Mouse (Mus musculus) limb, embryonic 11.5 days (tissue): ENCODE measurements around the gene Oaz1. TPM values are rescaled to one million over a fixed set of nuclear protein-coding genes. Genes with fewer than 3 reads are reported as not detected.
A peak's percentile ranks its signal among the peaks of the same experiment; 100 is the strongest.

Experiments
- ATAC-seq: fragments of 200-750 bp; cut with Nextera tagmentation; 2 replicates; pipeline ENCODE4 v1.8.0; 2017; ENCODE audit warnings: low read depth; ENCODE audit not compliant: insufficient number of reproducible peaks, low FRiP score, low TSS enrichment
- DNase-seq: peaks from one replicate; pipeline ENCODE4 v3.0.0-alpha.2; 2015; ENCODE audit warnings: low spot score
- H3K27ac ChIP-seq: fragments of 300-500 bp; sonication (generic); replicated peaks from 2 replicates; pipeline ENCODE4 v1.5.1; 2014; ENCODE audit warnings: low read depth, mild to moderate bottlenecking, low read length
- H3K27me3 ChIP-seq: fragments of 300-500 bp; sonication (generic); 2 replicates; pipeline ENCODE4 v1.6.1; 2014; ENCODE audit warnings: mild to moderate bottlenecking, low read length, mixed read lengths; ENCODE audit not compliant: control insufficient read depth, insufficient read depth
- H3K36me3 ChIP-seq: fragments of 300-500 bp; sonication (generic); 2 replicates; pipeline ENCODE4 v1.6.1; 2014; ENCODE audit warnings: mild to moderate bottlenecking, low read length, moderate library complexity, mixed read lengths; ENCODE audit not compliant: control insufficient read depth, insufficient read depth
- H3K4me1 ChIP-seq: fragments of 300-500 bp; sonication (generic); 2 replicates; pipeline ENCODE4 v1.6.1; 2014; ENCODE audit warnings: low read length, mixed read lengths; ENCODE audit not compliant: control insufficient read depth, insufficient read depth
- H3K4me2 ChIP-seq: fragments of 300-500 bp; sonication (generic); 2 replicates; pipeline ENCODE4 v1.6.1; 2014; ENCODE audit warnings: low read depth, mild to moderate bottlenecking, moderate library complexity; ENCODE audit not compliant: severe bottlenecking
- H3K4me3 ChIP-seq: fragments of 300-500 bp; sonication (generic); 2 replicates; pipeline ENCODE4 v1.5.1; 2014; ENCODE audit warnings: low read depth, low read length
- H3K9ac ChIP-seq: fragments of 300-500 bp; sonication (generic); 2 replicates; pipeline ENCODE4 v1.6.1; 2014; ENCODE audit warnings: mild to moderate bottlenecking, low read length
- H3K9me3 ChIP-seq: fragments of 300-500 bp; sonication (generic); 2 replicates; pipeline ENCODE4 v1.6.1; 2016; ENCODE audit warnings: low read length; ENCODE audit not compliant: control insufficient read depth
- WGBS: fragments of 180-500 bp; shearing (Covaris S2); extraction: QIAGEN DNeasy Blood & Tissue Kit; methylation state at CpG from one replicate; pipeline ENCODE4 v1.1.7; 2014; 5-methylcytosine and 5-hydroxymethylcytosine counted together
- polyA plus RNA-seq: library from polyadenylated mRNA; unstranded; fragments of >200 nt; fragmentation: Nextera tagmentation; extraction: Ambion mirVana; gene quantifications from 2 replicates; pipeline ENCODE4 v1.2.1, GENCODE M21; 2014

Oaz1 gene
- polyA plus RNA-seq: 2,003 and 2,108 TPM in 2 replicates

- WGBS: under 1% methylated on average over 78 of the region's 82 CpGs
Measured at GRCm38 (mm10) chr10:80826151-80827062, at the start of gene Oaz1. TSS of gene Oaz1 (plus strand) at chr10:80826656.

GRCm38 (mm10) chr10:80777123-80777522 is 49.3 kb upstream of the Oaz1 start:
- DNase-seq: no peak
- ATAC-seq: no peak
- Histone ChIP-seq H3K4me2 (no peak overlapping the region), H3K36me3 (peaks cover 46% of the 10 kb centered on the region), H3K9ac (no peak overlapping the region), H3K4me1 (no peaks in the 10 kb centered on the region), H3K9me3 (no peaks in the 10 kb centered on the region), H3K27ac (no peak overlapping the region), H3K4me3 (no peak overlapping the region), H3K27me3 (no peaks in the 10 kb centered on the region)
- WGBS: 93% methylated on average over 5 of the region's 5 CpGs

More at GRCm38 (mm10) chr10:80826151-80827062, at the start of gene Oaz1:
- ATAC-seq: peak; percentile 96
- Histone ChIP-seq H3K4me1 (peaks cover 21% of the 10 kb centered on the region), H3K4me3 (peak within 1 kb of the TSS; percentile 54), H3K36me3 (peaks cover 5% of the 10 kb centered on the region; the same call in 1 of the 2 replicates), H3K27me3 (no peaks in the 10 kb centered on the region), H3K27ac (peak within 1 kb of the TSS; percentile 74; the same call in 1 of the 2 replicates), H3K9ac (peak within 1 kb of the TSS; percentile 95), H3K9me3 (no peaks in the 10 kb centered on the region), H3K4me2 (peak within 1 kb of the TSS; percentile 96)
- DNase-seq: peak; percentile 98

- ATAC-seq: no peak
- no peaks in the 10 kb centered on the region for H3K4me1 ChIP-seq
- no peak overlapping the region for H3K27ac ChIP-seq
- no peaks in the 10 kb centered on the region for H3K27me3 ChIP-seq
- H3K36me3 ChIP-seq: peaks cover 49% of the 10 kb centered on the region
- H3K4me3 ChIP-seq: no peak overlapping the region
- no peaks in the 10 kb centered on the region for H3K9me3 ChIP-seq
- DNase-seq: no peak
- no peak overlapping the region for H3K4me2 ChIP-seq
- no peak overlapping the region for H3K9ac ChIP-seq
Measured at GRCm38 (mm10) chr10:80779565-80779964, 46.9 kb upstream of the Oaz1 start.

GRCm38 (mm10) chr10:80784302-80784701 is 42.2 kb upstream of the Oaz1 start:
- no peaks in the 10 kb centered on the region for H3K9me3 ChIP-seq
- ATAC-seq (no peak), DNase-seq (no peak)
- 95% methylated on average over 2 of the region's 2 CpGs for WGBS
- H3K27me3 ChIP-seq: no peaks in the 10 kb centered on the region
- no peak overlapping the region for H3K4me3 ChIP-seq
- H3K36me3 ChIP-seq: peaks cover 69% of the 10 kb centered on the region
- no peak overlapping the region for H3K27ac ChIP-seq
- no peak overlapping the region for H3K4me2 ChIP-seq
- no peak overlapping the region for H3K9ac ChIP-seq
- no peaks in the 10 kb centered on the region for H3K4me1 ChIP-seq

- no peaks in the 10 kb centered on the region for H3K9me3 ChIP-seq
- H3K27me3 ChIP-seq: no peaks in the 10 kb centered on the region
- H3K27ac ChIP-seq: no peak overlapping the region
- peaks cover 71% of the 10 kb centered on the region for H3K36me3 ChIP-seq
- no peaks in the 10 kb centered on the region for H3K4me1 ChIP-seq
- no peak overlapping the region for H3K9ac ChIP-seq
- DNase-seq: no peak
- H3K4me2 ChIP-seq: no peak overlapping the region
- 90% methylated on average over 12 of the region's 12 CpGs for WGBS
- no peak overlapping the region for H3K4me3 ChIP-seq
- ATAC-seq: no peak
Measured at GRCm38 (mm10) chr10:80784871-80785270, 41.6 kb upstream of the Oaz1 start.

GRCm38 (mm10) chr10:80785963-80786362 is 40.5 kb upstream of the Oaz1 start:
- no peak overlapping the region for H3K4me3 ChIP-seq
- H3K9me3 ChIP-seq: no peaks in the 10 kb centered on the region
- peaks cover 76% of the 10 kb centered on the region for H3K36me3 ChIP-seq
- WGBS: 95% methylated on average over 11 of the region's 11 CpGs
- no peak overlapping the region for H3K9ac ChIP-seq
- H3K27me3 ChIP-seq: no peaks in the 10 kb centered on the region
- ATAC-seq (no peak), DNase-seq (no peak)
- no peak overlapping the region for H3K27ac ChIP-seq
- no peak overlapping the region for H3K4me2 ChIP-seq
- H3K4me1 ChIP-seq: no peaks in the 10 kb centered on the region

GRCm38 (mm10) chr10:80787517-80787916 is 38.9 kb upstream of the Oaz1 start:
- Histone ChIP-seq H3K9ac (no peak overlapping the region), H3K4me1 (no peaks in the 10 kb centered on the region), H3K27ac (no peak overlapping the region), H3K27me3 (no peaks in the 10 kb centered on the region), H3K9me3 (no peaks in the 10 kb centered on the region; the same call in 1 of the 2 replicates), H3K4me2 (no peak overlapping the region), H3K36me3 (peaks cover 76% of the 10 kb centered on the region), H3K4me3 (no peak overlapping the region)
- DNase-seq (no peak), ATAC-seq (no peak)
- 79% methylated on average over 2 of the region's 2 CpGs for WGBS

- Histone ChIP-seq H3K4me3 (no peak overlapping the region), H3K36me3 (peaks cover 67% of the 10 kb centered on the region)
- WGBS: 84% methylated on average over 19 of the region's 19 CpGs
Measured at GRCm38 (mm10) chr10:80790761-80791404, 35.6 kb upstream of the Oaz1 start.

More at GRCm38 (mm10) chr10:80790761-80791404, 35.6 kb upstream of the Oaz1 start:
- no peaks in the 10 kb centered on the region for H3K4me1 ChIP-seq
- H3K27ac ChIP-seq: no peak overlapping the region; the same call in 1 of the 2 replicates
- H3K27me3 ChIP-seq: no peaks in the 10 kb centered on the region
- H3K9me3 ChIP-seq: no peaks in the 10 kb centered on the region; the same call in 1 of the 2 replicates
- H3K9ac ChIP-seq: no peak overlapping the region
- DNase-seq: no peak
- H3K4me2 ChIP-seq: no peak overlapping the region
- ATAC-seq: no peak
